Mouse (Mus musculus): ENCODE results near the gene Slit3. TPM values are rescaled to one million over a fixed set of nuclear protein-coding genes. Genes with fewer than 3 reads are reported as not detected.
A peak's percentile ranks its signal among the peaks of the same experiment; 100 is the strongest.

Slit3 gene
- total RNA-seq (2021) = 1 to 10 TPM; 9.3 to 9.8 TPM
- long read RNA-seq, experiment 1 = 0 reads
- long read RNA-seq, experiment 2 = 0 reads

DNA sequence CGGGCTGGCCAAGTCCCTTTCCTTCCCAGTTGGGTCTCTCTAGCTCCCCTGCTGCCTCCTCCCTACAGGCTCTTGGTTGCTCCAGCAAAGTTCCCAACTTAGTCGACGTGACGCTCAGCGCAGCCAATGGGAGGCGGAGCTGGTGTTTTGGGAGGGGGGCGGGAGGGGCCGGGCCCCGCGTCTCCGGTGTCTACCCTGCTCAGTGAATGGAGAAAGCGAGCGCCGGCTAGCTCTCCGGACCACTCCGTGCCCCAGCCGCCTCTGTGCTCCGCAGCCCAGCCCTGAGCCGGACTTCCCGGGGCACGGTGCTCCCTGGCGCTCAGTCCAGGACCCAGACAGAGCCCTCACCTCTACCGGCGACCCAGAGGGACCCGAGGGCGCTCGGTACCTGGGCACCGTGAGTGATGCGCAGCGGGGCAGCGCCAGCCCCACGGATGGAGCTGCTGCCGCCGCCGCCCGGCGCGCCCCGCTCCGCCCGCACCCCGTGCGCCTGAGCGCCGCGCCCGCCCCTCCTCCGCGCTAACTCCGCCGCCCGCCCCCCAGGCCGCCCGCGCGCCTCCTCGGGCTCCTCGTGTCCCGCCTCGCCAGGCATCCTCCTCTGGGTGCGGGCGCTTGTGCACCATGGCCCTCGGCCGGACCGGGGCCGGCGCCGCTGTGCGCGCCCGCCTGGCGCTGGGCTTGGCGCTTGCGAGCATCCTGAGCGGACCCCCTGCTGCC is at the start of gene Slit3:
Gene Slit3 (plus strand): TSS at position 331 of the 717 bp plus-strand sequence.
- DNase-seq = peak; percentile 52 to 63
- intact Hi-C loops (cut with DNase I) = loop anchor here (10.0 kb wide), 1 partner anchor 544 kb away; no protein-coding TSS in a partner anchor

DNA sequence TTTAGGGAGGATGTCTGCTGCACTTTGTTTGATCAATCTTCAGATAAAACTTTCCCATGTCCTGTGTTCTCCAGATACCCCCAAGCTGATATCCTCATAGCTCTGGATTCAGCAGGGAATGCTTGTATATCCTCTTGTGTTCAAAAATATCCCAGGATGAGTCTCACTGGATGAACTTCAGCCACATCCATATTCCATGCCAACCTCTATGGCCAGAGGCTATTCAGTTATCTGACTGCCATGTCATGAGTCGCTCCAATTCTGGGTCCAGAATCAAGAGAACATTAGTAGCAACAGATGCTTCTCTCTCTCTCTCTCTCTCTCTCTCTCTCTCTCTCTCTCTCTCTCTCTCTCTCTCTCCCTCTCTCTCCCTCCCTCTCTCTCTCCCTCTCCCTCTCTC is 49.6 kb upstream of the Slit3 start:
- intact Hi-C loops (cut with DNase I) = no loop called here
- no peak for DNase-seq

DNA sequence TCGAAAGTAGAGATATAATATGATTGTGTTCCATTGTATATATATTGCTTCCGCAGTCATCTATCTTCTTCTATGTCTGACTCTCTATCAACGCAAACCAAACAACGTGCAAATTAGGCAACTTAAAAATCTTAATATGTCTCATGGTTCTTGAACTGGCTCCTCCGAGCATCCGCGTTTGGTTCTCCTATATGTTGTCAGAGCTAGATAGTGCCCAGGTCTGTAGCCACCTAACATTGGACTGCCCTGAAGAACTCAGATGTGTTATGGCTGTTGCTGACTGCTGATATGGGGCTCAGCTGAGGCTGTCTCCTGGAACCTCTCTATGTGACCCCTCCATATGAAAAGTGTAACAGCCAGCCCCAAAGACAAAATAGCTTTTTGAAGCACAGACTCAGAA is 45.6 kb upstream of the Slit3 start:
- DNase-seq = no peak
- intact Hi-C loops (cut with DNase I) = no loop called here

DNA sequence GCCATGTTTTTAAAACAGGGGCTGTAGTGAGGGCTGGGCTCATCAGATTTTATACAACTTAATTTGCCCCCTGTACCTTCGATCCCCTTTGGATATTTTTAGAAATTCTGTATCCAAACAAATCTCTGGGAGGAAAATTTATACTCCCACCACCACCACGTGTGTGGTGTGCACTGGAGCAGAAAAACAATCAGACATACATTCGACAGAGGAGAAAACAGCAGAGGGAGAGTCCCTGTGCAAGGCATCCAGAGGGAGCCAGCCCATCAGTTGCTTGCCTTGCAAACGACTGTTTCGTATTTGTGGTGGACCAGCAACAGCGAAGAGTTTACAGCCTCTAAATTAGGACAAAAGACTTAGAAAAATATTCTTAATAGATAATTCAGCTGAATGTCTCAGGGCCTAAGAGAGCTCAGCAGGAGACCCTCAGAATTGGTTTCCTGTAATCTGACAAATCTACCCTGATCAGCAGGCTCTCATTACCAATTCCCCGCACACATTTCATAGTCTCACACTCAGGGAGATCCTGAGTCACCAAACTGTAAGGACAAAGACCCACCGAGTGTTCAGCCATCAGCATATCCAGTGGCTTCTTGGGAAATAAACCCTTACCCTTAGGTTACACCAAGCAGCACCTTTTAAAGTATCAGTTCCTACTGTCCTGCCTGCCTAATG is 40.4 kb upstream of the Slit3 start:
- DNase-seq = no peak
- intact Hi-C loops (cut with DNase I) = no loop called here

DNA sequence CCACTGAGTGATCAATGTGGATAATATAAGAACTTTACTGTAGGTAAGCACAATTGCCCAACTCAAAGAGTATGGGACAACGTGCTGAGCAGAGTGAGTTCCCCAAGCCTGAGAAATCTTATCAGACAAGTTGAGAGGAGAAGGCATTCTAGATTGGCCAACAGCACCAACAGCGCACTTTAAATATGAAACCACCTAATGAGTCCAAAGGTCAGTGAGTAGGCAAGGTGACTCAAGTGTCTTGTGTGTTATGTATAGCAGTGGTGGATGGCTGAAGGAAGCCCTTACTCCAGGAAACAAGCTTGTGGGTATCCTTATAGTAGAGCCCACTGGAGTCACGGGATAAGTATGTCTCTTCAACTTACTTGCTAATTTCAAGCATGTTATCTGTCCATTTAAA is 38.7 kb upstream of the Slit3 start:
- no peak for DNase-seq
- intact Hi-C loops (cut with DNase I) = no loop called here

DNA sequence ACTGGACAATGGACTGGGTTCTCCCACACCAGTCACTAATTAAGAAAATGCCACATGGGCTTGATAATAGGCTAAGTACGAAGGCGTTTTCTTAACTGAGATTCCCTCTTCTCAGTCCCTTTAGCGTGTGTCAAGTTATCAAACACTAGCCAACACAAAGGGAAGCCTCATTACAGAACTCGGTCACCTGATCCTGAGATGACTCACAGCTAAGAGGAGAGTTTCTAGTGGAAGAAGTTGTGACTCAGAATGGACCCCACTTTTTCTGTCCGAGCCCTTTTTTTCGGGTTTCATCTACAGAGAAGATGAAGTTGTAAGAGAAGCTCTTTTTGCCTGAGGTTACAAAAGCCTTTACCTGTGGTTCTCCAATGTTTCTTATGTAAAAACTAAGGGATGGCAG is 38.0 kb upstream of the Slit3 start:
- DNase-seq = no peak
- intact Hi-C loops (cut with DNase I) = no loop called here

DNA sequence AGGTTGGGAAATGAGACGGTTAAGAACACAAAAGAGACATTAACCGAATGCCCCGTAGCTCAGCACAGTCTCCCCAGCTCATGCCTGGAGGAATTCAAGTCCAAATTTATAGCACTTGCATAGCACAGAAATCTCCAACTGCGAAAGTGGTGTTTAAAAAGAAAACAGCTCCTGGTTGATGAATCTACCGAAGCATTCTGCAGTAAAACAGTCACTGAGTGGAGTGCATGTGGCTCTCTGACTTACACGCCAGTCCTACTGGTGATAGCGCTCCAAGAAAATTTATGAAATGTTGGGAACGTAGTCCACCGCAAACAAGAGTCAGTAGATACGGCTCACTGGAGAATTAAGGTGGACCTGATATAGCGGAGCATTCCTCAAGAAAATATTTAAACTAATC is 35.7 kb upstream of the Slit3 start:
- intact Hi-C loops (cut with DNase I) = no loop called here

DNA sequence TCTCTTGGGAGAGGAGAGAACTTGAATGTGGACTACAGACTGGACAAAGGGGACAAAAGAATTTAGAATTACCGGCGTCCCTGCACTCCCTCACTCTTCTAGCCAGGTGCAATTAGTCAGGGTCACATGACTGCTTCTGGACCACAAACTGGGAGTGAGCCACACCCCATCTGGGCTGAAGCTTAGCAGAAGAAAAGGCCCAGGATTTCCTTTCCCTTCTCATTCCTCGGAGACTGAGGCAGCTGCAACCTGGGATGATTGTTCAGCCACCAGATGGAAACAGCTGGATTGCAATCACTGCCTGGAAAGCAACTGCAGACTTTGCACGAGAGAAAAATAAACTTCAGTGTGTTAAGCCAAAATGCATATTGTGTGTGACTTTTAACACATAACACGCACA is 35.0 kb upstream of the Slit3 start:
- intact Hi-C loops (cut with DNase I) = no loop called here
- DNase-seq = no peak

More for the DNA sequence above, 35.7 kb upstream of the Slit3 start:
- no peak for DNase-seq

DNA sequence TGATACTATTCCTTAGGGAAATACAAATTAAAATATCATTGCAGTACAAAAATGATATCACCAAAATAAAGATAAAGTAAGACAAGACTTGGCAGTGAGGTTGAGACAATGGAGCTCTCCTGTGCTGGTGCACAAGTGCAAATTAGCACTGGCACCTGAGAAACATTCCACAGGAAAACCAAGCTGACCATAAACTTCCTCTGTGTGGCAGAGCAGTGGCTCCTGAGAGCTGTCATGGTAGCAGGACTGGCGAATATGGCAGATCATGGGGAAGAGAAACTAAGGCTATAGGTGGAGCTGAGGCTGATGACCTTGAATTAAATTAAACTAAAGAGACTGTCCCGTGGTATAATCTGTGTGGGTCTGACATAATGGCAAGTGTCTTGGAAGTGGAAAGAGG is 33.6 kb upstream of the Slit3 start:
- DNase-seq = no peak
- intact Hi-C loops (cut with DNase I) = no loop called here

DNA sequence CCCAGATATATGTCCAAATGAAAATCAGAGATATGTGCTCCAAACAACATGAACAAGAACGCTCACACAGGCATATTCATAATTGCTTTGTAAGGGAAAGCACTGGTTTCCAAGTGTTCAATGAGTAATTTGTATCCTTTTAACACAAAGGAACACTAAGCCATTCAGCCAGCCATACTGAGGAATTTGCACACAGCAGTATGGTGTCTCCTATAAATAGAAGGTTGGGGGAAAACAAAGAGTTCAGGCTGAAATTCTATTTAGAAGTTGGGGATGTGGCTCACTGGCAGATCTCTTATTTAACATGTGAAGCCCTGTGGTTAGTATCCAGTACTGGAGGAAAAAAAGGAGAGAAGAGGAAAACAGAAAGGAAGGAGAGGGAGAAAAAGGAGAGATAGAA is 32.9 kb upstream of the Slit3 start:
- DNase-seq = no peak
- intact Hi-C loops (cut with DNase I) = no loop called here

DNA sequence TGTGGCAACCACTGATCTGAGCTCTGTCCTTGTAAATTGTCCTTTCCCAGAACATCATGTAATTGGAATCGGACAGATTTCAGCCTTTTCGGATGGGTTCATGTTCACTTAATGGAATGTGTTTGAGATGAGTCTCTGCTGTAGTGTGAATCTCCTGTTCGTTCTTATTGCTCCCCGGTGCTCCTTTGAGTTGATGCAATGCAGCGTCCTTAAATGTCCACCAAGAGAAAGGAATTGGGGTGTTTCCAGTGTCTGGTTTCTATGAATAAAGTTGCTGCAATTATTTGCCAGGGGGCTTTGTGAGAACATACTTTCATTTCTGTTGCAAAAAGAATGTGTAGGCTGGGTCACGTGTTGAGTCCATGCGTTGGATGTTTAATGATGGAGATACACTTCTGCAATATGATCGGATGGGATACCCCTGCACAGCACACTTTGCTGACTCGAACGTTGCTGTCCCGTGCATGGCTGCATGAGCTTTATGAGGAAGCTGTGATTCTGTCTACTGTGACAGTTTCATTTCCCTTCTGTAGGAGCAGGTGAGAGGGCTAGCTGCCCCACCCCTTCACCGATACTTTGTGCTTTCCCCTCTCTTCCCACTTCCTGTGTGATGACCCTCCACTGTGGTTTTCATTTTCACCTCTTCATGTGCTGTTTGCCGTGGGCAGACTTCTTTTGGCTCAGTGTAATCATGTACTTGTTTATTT is 30.2 kb upstream of the Slit3 start:
- DNase-seq = no peak
- intact Hi-C loops (cut with DNase I) = no loop called here

DNA sequence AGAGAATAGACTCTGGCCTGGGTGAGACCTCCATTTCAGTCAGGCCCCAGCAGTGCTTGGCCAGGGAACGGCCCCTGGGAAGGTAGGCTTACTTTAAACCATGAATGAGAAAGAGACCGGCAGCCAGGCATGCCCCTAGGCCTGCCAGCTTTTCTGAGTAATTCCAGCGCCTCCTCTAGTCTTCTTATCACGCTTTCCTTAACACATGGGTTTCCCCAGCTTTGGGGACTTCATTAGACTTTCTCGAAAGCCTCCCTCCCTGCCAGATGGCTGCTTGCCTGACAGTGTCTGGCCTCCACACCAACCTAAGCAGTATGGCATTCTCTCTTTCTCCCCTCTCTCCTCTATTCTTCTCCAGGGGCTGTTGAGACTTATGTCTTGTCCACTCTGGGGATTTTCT is 24.5 kb upstream of the Slit3 start:
- no peak for DNase-seq
- intact Hi-C loops (cut with DNase I) = no loop called here

DNA sequence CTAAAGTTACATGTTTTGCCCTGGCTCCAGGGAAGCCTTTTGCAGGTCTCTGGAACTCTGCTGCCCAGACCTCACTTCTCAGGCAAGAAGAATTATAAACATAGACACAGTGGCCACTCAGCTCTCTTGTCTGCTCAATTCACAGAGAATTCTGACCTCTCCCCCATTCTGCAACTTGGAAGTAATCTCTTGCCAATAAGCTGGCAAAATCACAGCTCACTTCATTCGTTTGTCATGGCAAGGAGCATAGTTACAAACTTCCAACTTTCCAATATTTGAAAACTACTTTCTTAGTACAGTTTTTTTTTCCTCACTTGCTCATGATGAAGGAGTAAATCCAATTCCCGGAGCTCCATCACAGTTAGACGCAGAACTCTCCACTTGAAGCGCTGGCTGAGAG is 11.2 kb upstream of the Slit3 start:
- intact Hi-C loops (cut with DNase I) = no loop called here
- DNase-seq = no peak

DNA sequence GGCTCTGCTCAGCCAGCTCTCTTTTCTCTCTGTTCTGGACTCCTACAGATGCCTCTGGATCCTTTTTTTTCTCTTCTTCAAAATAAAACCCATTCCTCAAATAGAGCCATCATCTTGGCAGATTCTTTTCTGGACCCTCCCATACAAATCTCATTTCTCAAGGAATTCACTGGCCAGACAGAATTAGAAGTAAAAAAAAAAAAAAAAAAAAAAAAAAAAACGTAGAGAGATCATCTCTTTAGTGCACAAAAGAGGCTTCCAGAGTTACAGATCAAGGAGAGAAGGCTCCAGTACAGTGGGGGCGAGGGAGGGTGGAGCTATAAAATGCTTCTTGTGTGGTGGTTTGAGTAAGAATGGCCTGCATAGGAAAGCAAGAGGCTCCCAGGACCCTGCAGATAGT is 10.2 kb upstream of the Slit3 start:
- no peak for DNase-seq
- intact Hi-C loops (cut with DNase I) = no loop called here

DNA sequence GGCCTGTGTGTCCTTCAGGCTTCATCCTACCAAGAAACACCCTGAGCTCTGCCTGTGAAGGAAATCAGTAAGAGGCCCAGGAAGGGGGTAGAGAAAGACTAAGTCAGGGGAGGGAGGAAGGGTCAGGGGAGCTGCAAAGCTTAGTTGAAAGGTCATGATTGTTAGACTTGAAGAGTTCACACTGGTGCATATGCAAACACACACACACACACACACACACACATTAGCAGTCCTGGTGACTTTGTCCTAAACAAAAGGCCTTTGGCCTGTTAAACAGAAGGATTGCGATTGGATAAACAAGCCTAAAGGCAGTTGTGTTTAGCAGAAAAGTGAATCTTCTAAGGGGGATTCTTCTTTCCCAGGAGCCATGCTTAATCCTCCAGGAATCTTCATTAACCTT is 7.7 kb upstream of the Slit3 start:
- intact Hi-C loops (cut with DNase I) = no loop called here
- DNase-seq = no peak

DNA sequence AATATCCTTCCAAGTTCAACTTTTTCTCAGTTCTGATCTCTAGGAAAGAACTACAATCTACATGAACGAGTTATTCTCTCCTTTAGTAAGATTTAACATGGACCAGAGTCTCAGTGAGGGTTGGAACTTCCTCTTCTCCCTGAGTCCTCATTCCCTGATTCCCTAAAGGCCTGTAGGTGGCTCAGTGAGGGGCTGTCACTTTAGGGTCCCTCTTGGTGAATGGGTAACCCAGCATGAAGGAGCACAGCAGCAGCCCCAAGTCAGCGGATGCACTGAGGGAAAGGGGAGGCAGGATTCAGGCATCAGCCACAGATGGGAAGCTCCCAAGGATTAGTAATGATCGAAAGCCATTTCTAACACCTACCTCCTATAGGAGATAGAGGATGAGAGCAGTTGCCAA is 4.6 kb upstream of the Slit3 start:
- intact Hi-C loops (cut with DNase I) = no loop called here
- no peak for DNase-seq

DNA sequence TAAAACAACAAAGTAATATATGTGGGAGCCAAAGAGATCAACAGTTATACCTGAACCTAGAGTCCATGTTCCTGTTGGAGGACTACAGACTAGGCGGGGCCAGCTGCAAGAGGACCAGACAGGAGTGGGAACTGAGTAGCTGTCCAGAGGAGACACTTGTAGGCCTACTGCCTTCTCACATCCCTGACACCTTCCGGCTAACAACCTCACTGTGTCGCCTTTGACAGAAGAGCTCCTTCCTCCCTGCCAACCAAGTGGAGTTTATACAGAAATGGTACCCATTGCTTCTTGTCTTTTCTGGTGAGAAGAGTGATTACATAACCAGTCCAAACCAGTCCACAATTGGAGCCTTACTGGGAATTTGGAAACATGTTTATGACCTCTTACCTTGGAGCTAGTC is 3.2 kb upstream of the Slit3 start:
- no peak for DNase-seq
- intact Hi-C loops (cut with DNase I) = loop anchor here (2.0 kb wide), 2 partner anchors 289 to 333 kb away; no protein-coding TSS in a partner anchor

DNA sequence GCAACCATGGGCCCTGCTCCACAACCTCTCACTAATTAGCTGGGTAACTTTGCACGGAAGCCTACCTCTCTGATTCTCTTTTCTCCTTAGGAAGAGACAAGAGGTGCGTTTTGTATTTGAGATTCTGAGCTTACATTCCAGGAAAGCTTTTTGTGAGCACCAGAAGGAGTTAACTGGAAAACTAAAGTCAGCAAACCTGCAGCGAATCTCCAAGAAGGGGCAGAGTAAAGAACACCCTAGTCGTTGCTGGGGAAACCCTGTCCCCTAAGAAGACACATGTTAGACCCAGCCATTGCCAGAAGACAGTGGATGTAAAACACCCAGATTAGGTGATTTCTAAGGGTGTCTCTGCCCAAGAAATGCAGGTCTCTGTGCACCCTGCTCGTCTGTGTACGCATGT is 2.3 kb upstream of the Slit3 start:
- no peak for DNase-seq
- intact Hi-C loops (cut with DNase I) = loop anchor here (2.0 kb wide), 2 partner anchors 288 to 332 kb away; no protein-coding TSS in a partner anchor

DNA sequence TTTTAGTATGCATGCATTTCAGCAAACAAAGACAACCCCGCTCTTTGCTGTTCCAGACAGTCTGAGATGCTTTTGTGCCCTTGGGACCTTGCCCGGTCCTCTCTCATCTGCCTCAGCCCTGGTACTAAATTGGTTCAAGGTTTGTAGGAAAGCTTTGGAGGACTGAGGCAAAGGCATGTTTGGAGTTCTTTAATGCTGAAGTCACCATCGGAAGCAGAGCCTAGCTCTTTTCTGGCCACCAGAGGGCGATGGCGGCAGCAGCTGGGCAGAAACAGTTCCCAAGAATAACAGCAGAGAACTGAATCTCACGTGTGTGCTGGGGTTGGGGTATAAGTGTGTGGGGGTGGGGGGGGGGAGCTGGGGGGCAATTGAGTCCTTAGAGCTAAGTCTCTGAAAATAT is 1.7 kb upstream of the Slit3 start:
- intact Hi-C loops (cut with DNase I) = loop anchor here (2.0 kb wide), 2 partner anchors 287 to 331 kb away; no protein-coding TSS in a partner anchor
- DNase-seq = peak; percentile 54 to 55

DNA sequence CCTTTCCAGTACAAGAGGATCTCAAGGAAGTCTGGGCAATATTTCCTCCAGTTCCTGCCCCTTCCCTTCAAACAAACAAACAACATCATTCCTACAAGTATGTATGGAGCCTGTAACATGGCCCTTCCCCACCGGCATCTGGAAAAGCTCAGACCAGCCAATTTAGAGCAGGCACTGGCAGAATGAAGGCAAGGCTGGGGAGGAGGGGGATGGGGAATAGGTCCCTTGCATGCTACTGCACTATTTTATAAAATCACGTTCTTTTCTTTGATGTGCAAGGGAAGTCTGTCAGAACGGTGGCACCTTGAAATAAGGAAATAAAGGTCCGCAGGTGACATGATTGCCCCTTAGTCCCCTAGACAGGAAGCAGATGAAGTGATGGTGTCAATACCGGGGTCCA is 948 bp upstream of the Slit3 start:
- DNase-seq = no peak
- intact Hi-C loops (cut with DNase I) = loop anchor here (10.0 kb wide), 1 partner anchor 545 kb away; no protein-coding TSS in a partner anchor

DNA sequence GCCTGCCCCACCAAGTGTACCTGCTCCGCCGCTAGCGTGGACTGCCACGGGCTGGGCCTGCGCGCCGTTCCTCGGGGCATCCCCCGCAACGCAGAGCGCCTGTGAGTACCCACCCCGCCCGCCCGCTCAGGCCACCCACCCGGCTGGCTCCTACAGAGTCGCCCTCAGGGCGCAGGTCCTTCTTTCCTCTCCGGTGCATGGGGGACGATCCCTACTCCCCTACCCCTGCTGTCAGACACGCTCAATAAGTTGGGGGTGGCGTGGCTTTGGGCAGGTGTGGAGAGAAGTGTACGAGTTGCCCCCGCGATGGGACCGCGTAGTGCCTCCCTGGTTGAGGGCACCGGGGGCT is 561 bp downstream of the Slit3 start:
- DNase-seq = no peak
- intact Hi-C loops (cut with DNase I) = loop anchor here (10.0 kb wide), 1 partner anchor 543 kb away; no protein-coding TSS in a partner anchor

Data from gastrocnemius, postnatal 36 days (tissue).